Mouse (Mus musculus) c-Kit-positive CD71-positive TER-119-negative erythroid progenitor cells, embryonic 14.5 days (primary cell): ENCODE data around the gene Cabp4.

Source experiments
- DNase-seq: peaks from one replicate; pipeline ENCODE4 v3.0.0-alpha.2; 2013; ENCODE audit warnings: low read depth

Gene Cabp4

DNA sequence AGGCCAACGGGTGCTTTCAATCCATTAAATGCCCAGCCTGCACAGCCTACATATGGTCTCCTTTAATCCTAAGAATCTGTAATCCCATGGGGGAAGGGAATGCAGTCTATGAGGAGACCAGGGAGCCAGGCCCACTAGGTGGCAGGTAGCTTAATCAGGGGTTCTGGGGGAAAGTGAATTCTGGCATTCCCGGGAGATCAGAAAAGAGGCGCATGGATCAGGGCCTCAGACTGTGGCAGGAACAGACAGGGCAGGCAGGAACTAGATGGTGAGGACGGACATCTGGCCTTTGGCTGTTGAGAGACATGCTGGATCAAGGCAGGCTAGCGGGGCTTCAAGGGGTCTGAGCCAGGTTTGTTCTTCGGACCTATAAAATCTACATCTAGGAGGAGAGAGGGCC, 42.4 kb downstream of the Cabp4 start:
- DNase-seq = no peak

DNA sequence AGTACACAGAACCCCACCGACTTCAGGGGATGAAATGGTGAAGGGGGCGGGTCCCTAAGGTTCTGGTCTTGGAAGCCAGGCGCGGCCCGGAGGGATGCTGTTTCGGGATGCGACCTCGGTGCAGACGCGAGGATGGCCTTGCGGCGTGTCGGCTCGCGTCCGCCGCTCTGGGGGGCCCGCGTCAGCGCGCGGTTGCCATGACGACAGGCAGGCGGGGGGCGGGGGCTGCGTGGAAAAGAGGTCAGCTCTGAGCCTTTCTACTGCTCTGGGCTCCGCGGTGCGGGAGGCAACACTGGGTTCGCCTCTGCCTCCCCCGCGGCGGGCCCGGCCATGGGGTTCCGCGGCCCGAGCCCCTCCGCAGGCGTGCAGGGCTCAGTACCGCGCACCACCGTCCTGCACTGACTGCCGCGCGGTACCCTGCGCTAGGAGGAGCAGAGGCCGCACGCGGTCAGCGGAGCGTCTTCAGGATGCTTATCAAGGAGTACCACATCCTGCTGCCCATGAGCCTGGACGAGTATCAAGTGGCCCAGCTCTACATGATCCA, 43.0 kb downstream of the Cabp4 start:
- no peak for DNase-seq

DNA sequence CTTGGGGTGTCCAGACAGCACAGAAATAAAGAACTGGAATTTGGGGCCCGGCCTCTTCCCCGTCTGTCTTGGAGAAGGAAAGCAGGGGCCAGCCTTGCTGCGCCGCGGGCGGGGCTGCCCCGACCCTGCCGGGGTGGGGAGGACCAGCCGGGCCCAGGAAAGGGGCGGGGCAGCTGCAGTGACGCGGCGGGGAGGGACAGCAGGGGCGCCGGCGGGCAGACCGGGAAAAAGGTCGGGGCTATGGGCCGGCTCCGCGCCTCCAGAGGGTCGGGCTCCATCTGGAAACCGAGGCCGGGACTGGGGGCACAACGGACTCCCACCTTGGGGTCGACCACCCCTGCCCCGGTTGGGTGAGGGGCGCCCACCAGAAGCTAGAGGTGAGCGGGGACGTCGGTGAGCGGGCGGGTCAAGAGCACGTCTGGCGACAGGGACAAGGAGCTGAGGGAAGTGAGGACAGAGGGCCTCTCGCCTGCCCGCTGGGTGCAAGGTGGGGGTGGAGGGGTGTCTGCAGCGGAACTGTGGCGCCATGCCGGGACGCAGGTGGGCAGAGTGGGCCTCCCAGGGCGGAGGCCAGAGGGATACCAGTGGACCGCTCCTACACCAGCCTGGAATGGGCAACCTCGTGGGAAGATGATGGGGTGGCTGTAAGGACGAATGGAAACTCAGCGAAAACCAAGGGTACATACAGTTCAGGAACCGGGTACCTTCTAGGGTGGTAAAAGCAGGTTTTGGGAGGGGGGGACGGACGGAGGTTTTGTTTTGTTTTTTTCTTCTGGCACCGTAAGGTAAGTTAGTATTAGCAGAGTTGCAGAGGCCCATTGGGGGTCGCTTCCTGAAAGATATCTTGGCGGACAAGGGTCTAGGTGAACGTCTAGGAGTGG, 43.8 kb downstream of the Cabp4 start, which contains the start of gene Pitpnm1:
Pitpnm1 (plus strand) TSS at position 162 of the 881 bp plus-strand sequence.
- no peak for DNase-seq

DNA sequence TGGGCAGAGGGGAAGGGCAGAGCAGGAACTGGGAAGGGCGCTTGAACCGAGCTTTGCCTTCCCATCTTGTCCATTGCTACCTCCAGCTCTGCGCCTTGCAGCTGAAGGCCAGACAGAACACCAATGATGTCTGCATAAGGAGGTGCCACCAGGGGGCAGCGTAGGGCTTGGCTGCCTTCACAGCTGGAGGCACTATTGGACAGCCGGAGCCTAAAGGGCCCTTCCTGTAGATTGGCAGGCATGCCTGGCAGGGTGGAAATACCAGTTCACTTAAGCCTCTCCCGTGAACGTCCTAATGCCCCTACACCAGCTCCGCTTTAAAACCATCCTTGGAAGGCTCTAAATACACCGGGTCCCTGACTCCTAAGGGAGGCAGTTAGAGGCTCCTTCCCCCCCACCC, 44.8 kb downstream of the Cabp4 start:
- DNase-seq = peak; percentile 92

DNA sequence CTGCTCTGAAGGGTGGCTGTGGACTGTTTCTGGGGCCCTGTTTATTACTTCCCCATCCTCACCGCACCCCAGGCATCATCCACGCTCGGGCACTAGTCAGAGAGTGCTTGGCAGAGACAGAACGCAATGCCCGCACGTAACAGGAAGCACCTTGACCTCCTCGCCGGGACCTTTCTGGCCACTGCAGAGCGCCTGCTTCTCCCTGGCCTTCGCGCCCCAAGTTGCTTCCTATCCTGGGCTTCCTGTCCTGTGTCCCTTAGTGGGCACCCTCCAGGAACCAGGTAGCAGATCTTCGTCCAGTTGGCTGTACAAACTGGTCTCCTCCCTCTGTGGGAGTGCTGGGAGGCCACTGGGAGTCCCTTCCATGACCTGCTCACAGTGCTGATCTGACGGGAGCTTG, 45.4 kb downstream of the Cabp4 start:
- DNase-seq = no peak

DNA sequence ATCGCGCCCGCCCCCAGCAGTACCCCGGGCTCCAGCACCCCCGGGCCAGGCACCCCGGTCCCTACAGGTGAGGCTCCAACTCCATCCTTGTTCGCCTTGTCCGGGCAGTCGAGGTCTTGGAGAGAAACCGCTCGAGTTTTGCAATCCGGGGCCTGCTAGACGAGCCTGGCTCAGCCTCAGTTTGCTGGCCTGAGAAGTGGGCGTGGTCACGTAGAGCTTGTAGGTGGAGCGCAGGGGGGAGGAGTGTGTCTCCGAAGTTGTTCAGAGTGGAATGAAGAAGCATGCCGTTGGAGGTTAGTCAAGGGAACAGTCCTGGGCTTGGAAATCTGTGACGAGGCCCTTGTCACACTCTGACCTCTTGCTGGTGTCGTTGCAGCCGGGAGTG, 46.4 kb downstream of the Cabp4 start:
- DNase-seq = peak; percentile 78

DNA sequence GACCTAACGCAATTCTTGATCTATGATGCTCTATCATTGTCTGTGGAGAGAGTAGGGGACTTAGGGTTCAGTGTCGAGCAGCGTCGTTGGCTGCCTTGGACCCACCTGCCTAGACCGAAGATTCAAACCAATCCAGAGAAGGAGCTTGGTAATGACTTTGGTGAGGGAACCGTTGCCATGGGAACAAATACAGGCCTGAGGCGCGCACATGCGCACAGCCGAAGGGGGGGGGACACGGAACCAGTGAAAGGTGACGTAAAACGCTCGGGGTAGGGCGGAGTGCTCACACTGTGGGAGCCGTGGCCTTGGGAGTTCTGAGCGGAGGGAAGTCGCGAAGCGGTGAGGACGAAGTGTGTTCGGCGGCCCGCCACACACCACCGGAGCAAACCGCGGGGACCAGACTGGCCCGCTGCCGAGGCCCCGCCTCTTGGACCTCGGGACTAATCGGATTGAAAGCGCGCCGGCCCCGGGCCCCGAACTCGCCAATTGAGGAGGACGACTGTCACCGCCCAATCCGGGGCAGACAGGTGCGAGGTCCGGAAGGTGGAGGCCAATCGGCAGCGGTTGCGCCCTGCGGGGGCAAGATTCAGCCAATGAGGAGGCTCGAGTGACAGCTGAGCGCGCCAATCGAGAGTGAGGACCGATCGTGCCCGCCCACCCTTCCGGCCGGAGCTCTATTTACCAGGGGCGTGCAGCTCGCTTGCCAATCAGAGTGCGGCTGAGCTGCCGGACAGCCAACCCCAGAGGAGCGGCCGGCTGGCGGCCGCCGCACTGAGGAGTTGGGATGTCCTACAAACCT, 47.0 kb downstream of the Cabp4 start, which contains the start of gene Cdk2ap2:
Cdk2ap2 (plus strand) TSS at position 541 of the 799 bp plus-strand sequence.
- DNase-seq = peak; percentile 97

DNA sequence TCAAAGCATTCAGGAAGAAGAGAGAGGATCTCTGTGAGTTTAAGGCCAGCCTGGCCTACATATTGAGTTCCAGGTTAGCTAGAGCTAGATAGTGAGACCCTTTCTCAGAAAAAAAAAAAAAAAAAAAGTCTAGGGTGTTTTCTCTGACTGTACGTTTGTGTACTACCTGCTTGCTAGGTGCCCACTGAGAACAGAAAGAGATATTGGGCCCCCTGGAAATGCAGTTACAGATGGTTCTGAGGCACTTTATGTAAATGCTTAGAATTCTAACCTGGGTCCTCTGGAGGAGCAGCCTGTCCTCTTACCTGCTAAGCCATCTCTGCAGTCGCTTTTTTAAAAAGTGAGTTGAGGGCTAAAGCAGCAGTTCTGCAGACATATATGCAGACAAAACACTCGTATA, 48.0 kb downstream of the Cabp4 start:
- no peak for DNase-seq

DNA sequence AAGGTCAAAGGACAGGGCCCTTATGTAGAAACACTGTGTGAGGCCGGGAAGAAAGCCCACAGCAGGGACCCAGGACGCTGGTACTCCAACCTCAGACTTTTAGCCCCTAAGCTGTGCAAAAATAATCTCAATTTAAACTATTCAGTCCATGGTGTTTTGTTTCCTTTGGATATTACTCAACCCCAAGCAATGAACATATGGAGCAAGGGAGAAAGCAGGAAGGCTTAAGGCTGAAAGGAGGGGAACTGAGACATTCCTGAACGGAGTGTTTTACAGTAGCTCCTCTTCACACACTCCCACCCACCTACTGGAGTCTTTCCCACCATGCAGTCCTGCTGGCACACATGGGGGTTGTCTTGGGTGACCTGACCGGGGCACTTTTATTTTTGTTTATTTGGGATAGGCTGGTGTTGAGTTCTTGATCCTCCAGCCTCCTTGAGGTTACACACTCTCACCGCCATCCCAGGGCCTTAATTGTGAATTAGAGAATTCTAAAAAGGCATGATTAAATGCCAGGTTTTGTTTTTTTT, 49.0 kb downstream of the Cabp4 start:
- DNase-seq = no peak

DNA sequence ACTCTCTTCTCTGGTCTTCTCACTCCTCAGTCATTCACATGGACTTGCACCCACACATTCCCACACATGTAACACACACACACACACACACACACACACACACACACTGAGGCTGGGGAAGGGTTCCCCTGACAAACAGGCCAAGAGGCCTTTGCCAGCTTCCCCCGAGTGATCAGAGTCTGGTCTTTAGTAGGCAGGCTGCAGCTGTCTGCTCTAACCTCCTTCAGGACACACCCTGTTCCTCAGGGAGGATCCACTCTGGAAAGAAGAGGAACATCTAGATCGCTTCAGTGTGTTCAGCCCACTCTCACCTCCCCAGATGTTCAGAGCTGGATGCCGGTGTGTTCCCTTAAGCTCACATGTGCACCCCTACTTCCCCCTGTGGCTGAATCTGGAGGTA, 49.5 kb downstream of the Cabp4 start:
- DNase-seq = no peak

DNA sequence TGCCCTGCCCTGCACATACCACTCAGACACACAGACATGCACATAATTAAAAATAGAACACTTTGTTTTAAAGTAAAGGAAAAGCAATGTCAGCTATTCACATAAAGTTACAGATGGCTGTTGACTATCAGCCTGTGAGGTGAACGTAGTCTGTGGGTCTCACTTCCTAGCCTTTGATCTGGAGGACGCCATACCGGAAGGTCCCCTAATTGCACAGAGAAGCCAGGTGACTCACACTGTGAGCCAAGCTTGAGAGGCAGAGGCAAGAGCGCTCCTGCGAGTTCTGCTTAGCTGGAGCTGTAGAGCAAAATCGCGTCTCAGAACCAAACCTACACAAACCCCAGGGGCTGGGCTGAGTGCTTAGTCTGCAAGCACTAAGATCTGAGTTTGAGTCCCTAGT, 50.1 kb downstream of the Cabp4 start:
- no peak for DNase-seq

DNA sequence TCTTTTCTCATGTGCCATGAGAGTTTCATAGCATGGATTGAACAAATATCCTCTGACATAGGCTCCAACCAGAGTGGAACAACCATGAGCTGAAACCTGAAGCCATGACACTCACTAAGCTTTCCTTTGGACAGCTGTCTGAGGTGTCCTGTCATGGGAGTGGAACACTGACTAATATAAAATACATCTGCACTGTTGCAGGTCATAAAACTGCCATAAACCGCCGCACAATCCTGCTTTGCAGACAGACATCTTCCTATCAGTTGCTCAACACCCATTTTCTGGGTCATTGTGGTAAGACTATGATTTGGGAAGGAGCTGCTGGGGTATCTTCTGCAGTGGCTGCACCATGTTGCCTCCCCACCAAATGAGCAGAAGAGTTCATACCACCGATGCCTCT, 51.1 kb downstream of the Cabp4 start:
- no peak for DNase-seq

DNA sequence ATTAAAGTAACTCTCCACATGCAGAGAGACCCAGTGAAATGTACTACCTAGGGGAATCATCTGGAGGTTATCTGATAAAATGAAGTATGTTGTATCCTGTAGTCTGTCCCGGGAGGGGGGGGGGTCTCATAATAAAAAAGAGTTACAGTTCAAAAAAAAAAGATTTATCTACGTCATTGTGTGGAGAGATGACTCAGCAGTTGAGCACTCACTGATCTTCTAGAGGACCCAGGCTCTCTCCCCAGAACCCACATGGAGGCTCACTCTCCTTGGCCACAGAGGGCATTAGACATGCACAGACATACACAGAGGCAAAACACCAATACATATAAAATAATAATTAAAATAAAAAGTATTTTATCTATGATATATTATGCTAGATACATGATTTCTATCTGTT, 52.5 kb downstream of the Cabp4 start:
- DNase-seq = no peak

DNA sequence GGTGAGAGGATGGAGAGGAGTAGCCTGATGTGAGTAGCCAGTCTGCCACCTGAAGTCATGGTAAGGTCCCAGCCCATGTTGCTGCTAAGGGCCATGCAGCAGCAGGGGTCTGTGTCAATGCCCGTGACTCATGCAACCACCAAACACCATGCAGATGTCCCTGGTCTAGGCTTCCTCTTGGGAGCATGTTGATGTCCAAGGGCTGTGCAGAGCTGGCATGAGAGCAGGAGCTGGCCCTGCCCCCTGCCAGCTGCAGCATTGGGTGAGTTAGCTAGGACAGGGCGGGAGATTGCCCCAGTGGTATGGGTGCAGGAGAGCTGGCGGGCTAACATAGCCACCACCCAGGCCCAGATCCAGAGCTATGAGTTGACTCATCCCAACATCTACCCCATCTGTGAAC, 53.4 kb downstream of the Cabp4 start:
- DNase-seq = no peak

DNA sequence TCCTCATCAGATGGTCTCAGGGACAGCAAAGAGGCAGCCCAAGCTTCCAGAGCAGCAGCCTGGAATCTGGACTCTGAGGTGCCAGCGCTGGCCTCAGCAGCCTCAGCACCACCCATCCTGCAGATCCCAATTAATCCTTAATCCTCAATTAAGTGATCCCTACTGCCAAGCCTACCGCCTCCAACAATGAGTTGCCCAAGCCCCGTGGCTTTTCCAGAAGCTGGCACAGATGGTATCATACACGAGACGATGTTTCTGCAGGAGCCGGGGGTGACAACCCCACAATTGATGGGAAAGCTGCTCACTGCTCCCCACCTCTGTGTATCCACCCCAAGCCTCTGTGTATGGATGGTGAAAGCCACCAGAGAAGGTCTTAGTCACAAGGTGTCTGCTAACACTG, 54.7 kb downstream of the Cabp4 start:
- no peak for DNase-seq

DNA sequence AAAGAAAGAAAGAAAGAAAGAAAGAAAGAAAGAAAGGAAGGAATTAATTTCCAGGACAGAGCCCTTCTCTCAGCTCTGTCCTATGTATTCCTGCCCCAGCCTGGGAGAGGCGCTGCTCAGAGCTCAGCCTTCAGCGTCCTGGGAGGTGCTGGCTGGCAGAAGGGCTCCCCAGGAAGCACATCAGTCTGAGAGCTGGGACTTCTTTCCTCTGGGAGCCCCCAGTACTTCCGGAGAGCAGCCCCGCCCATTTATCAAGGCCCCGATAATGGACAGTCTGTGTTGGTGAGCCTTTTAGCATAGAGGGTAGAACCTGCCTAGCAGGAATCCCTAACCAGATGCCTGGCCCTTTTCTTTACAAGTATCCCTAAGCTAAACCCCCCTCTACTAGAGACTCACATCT, 55.7 kb downstream of the Cabp4 start:
- DNase-seq = no peak

DNA sequence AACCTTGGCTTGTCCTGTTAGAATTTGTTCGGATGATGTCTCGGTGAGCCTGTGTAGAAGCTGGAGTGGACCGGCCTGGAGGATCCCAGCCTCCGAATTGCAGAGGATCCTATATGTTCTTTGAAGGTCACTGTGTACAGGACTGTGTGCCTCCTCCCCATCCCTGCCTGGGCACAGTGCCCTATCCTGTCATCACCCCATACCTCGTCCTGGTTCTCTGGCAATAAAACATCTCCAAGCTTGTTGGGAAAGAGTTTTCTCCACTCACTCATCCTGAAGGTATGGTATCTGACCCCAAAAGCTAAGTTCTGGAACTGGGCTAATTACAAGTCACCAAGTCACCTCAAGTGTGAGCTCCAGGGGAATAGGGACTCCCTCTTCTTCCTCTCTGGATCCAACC, 56.7 kb downstream of the Cabp4 start:
- no peak for DNase-seq

DNA sequence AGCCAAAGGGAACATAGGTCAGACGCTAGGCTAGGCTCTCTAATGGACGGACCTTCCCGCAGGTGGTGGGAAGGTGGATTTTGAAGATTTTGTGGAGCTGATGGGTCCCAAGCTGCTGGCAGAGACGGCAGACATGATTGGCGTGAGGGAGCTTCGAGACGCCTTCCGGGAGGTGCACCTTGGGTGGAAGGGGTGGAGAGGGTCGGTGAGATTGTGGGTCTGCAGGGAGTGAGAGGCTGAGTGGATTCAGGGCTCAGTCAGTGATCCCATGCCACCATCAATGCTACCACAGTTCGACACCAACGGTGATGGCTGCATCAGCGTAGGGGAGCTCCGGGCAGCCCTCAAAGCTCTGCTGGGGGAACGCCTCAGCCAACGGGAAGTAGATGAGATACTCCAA, 57.7 kb downstream of the Cabp4 start:
- DNase-seq = no peak
